Mouse (Mus musculus): ENCODE results near the gene Kat6b. TPM values are rescaled to one million over a fixed set of nuclear protein-coding genes. Genes with fewer than 3 reads are reported as not detected.

The Kat6b gene
- total and polyA plus RNA-seq, 2 experiments from 2014 or later = 15.2 to 23.1 TPM

- Histone ChIP-seq H3K4me3 (ENCODE audit: low read depth, low read length) (peak overlapping the region; percentile 18; the same call in 1 of the 2 replicates), H3K4me1 (ENCODE audit: insufficient read depth, low read length) (no peaks in the 10 kb centered on the region), H3K27me3 (ENCODE audit: insufficient read depth, low read length) (peaks cover 4% of the 10 kb centered on the region; the same call in 1 of the 2 replicates), H3K4me2 (ENCODE audit: low read depth, low read length, poor library complexity, severe bottlenecking) (peak overlapping the region; percentile 39), H3K9ac (replicated peaks; ENCODE audit: low read length, poor library complexity, severe bottlenecking) (no peak overlapping the region), H3K9me3 (ENCODE audit: low read length) (no peaks in the 10 kb centered on the region), H3K36me3 (ENCODE audit: insufficient read depth, low read length) (no peaks in the 10 kb centered on the region), H3K27ac (ENCODE audit: low read depth, low read length) (no peak overlapping the region)
- ATAC-seq (ENCODE audit: low FRiP score) (peak; percentile 42; the same call in 1 of the 2 replicates), DNase-seq (ENCODE audit: low spot score) (no peak)
- WGBS = 13% methylated on average over 49 of the region's 49 CpGs
- TF ChIP-seq CTCF (IDR thresholded peaks at IDR 0.05) = no peak
Measured at GRCm38 (mm10) chr14:21686376-21687279, 205.4 kb downstream of the Kat6b start.

GRCm38 (mm10) chr14:21691070-21691469 is 209.8 kb downstream of the Kat6b start:
- WGBS = 93% methylated on average over 3 of the region's 3 CpGs
- no peak for ATAC-seq (ENCODE audit: low FRiP score)

GRCm38 (mm10) chr14:21695020-21695419 is 213.8 kb downstream of the Kat6b start:
- Histone ChIP-seq H3K36me3 (ENCODE audit: insufficient read depth, low read length) (no peaks in the 10 kb centered on the region), H3K4me3 (ENCODE audit: low read depth, low read length) (no peak overlapping the region), H3K27ac (ENCODE audit: low read depth, low read length) (no peak overlapping the region), H3K27me3 (ENCODE audit: insufficient read depth, low read length) (no peaks in the 10 kb centered on the region), H3K9me3 (ENCODE audit: low read length) (no peaks in the 10 kb centered on the region), H3K4me2 (ENCODE audit: low read depth, low read length, poor library complexity, severe bottlenecking) (no peak overlapping the region), H3K9ac (replicated peaks; ENCODE audit: low read length, poor library complexity, severe bottlenecking) (no peak overlapping the region), H3K4me1 (ENCODE audit: insufficient read depth, low read length) (no peaks in the 10 kb centered on the region)
- 85% methylated on average over 6 of the region's 6 CpGs for WGBS
- DNase-seq (ENCODE audit: low spot score) (no peak), ATAC-seq (ENCODE audit: low FRiP score) (no peak)
- TF ChIP-seq CTCF (IDR thresholded peaks at IDR 0.05) = no peak

More at GRCm38 (mm10) chr14:21691070-21691469, 209.8 kb downstream of the Kat6b start:
- Histone ChIP-seq H3K4me1 (ENCODE audit: insufficient read depth, low read length) (no peaks in the 10 kb centered on the region), H3K27me3 (ENCODE audit: insufficient read depth, low read length) (peaks cover 4% of the 10 kb centered on the region; the same call in 1 of the 2 replicates), H3K9me3 (ENCODE audit: low read length) (no peaks in the 10 kb centered on the region), H3K27ac (ENCODE audit: low read depth, low read length) (no peak overlapping the region), H3K36me3 (ENCODE audit: insufficient read depth, low read length) (no peaks in the 10 kb centered on the region), H3K4me3 (ENCODE audit: low read depth, low read length) (no peak overlapping the region), H3K9ac (replicated peaks; ENCODE audit: low read length, poor library complexity, severe bottlenecking) (no peak overlapping the region), H3K4me2 (ENCODE audit: low read depth, low read length, poor library complexity, severe bottlenecking) (no peak overlapping the region)
- DNase-seq (ENCODE audit: low spot score) = no peak
- no peak for TF ChIP-seq CTCF (IDR thresholded peaks at IDR 0.05)

GRCm38 (mm10) chr14:21696186-21696830 is 215.1 kb downstream of the Kat6b start:
- ATAC-seq (ENCODE audit: low FRiP score) (no peak), DNase-seq (ENCODE audit: low spot score) (no peak)
- no peaks in the 10 kb centered on the region for H3K4me1 ChIP-seq (ENCODE audit: insufficient read depth, low read length)
- no peak overlapping the region for H3K9ac ChIP-seq (replicated peaks; ENCODE audit: low read length, poor library complexity, severe bottlenecking)
- 81% methylated on average over 7 of the region's 7 CpGs for WGBS
- TF ChIP-seq CTCF (IDR thresholded peaks at IDR 0.05) = no peak
- H3K9me3 ChIP-seq (ENCODE audit: low read length) = no peaks in the 10 kb centered on the region
- no peaks in the 10 kb centered on the region for H3K36me3 ChIP-seq (ENCODE audit: insufficient read depth, low read length)
- no peak overlapping the region for H3K4me2 ChIP-seq (ENCODE audit: low read depth, low read length, poor library complexity, severe bottlenecking)
- H3K27me3 ChIP-seq (ENCODE audit: insufficient read depth, low read length) = no peaks in the 10 kb centered on the region
- no peak overlapping the region for H3K4me3 ChIP-seq (ENCODE audit: low read depth, low read length)
- no peak overlapping the region for H3K27ac ChIP-seq (ENCODE audit: low read depth, low read length)

DNA sequence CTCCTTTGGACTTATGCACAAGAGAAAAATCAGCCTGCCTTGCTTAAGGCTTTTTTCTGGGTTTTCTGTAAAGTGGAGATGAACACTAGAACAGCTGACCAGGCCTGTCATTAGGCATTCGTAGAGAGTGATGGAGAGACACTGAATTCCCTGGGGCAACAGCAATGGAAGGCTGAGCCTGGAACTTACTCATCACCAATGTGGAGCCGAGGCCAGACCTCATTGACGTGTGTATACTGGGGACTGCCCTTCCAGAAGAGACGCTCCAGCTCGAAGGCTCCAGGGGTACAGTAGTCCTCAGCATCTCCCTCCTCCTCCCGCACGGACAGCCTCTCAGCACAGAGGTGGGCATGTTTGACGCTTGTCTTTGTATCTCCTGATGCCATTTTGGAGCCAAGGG is 221.5 kb downstream of the Kat6b start:
- H3K27ac ChIP-seq (ENCODE audit: low read depth, low read length) = no peak overlapping the region
- no peak for DNase-seq (ENCODE audit: low spot score)
- no peak overlapping the region for H3K9ac ChIP-seq (replicated peaks; ENCODE audit: low read length, poor library complexity, severe bottlenecking)
- no peak for ATAC-seq (ENCODE audit: low FRiP score)
- WGBS = 91% methylated on average over 8 of the region's 8 CpGs
- no peak overlapping the region for H3K4me3 ChIP-seq (ENCODE audit: low read depth, low read length)
- H3K4me1 ChIP-seq (ENCODE audit: insufficient read depth, low read length) = peaks cover 4% of the 10 kb centered on the region
- H3K4me2 ChIP-seq (ENCODE audit: low read depth, low read length, poor library complexity, severe bottlenecking) = no peak overlapping the region
- no peaks in the 10 kb centered on the region for H3K27me3 ChIP-seq (ENCODE audit: insufficient read depth, low read length)
- no peaks in the 10 kb centered on the region for H3K9me3 ChIP-seq (ENCODE audit: low read length)
- H3K36me3 ChIP-seq (ENCODE audit: insufficient read depth, low read length) = no peaks in the 10 kb centered on the region
- no peak for TF ChIP-seq CTCF (IDR thresholded peaks at IDR 0.05)

DNA sequence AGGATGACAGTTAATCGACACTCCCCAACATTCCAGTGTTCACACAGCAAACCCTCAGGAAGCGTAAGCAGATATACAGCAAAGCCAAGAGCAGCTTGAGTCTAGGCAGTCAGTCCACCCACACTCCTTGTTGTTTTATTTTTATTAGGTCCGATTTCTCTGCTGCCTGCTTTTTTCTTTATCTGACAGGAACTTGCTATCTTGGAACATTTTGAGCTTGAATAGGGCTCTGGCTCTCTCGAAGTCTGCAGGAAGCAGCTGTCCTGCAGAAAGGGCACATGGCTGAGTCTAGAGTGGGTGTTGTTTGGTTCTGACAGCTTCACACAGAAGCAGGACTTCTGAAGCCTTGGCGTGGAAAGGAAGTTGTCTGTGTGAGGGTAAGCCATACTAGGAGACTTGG is 222.0 kb downstream of the Kat6b start:
- no peak overlapping the region for H3K4me2 ChIP-seq (ENCODE audit: low read depth, low read length, poor library complexity, severe bottlenecking)
- no peaks in the 10 kb centered on the region for H3K27me3 ChIP-seq (ENCODE audit: insufficient read depth, low read length)
- H3K4me3 ChIP-seq (ENCODE audit: low read depth, low read length) = no peak overlapping the region
- no peak overlapping the region for H3K9ac ChIP-seq (replicated peaks; ENCODE audit: low read length, poor library complexity, severe bottlenecking)
- no peak overlapping the region for H3K27ac ChIP-seq (ENCODE audit: low read depth, low read length)
- 87% methylated on average over 5 of the region's 5 CpGs for WGBS
- H3K4me1 ChIP-seq (ENCODE audit: insufficient read depth, low read length) = peaks cover 4% of the 10 kb centered on the region
- no peaks in the 10 kb centered on the region for H3K36me3 ChIP-seq (ENCODE audit: insufficient read depth, low read length)
- H3K9me3 ChIP-seq (ENCODE audit: low read length) = no peaks in the 10 kb centered on the region
- DNase-seq (ENCODE audit: low spot score) (no peak), ATAC-seq (ENCODE audit: low FRiP score) (no peak)
- TF ChIP-seq CTCF (IDR thresholded peaks at IDR 0.05) = no peak
